Mouse (Mus musculus): Measurements from ENCODE around the gene Magee2. TPM values are rescaled to one million over a fixed set of nuclear protein-coding genes. Genes with fewer than 3 reads are reported as not detected.
A peak's percentile ranks its signal among the peaks of the same experiment; 100 is the strongest.
"Not testable (repeated sequence)": the region's sequence is repeated elsewhere in the genome, so short reads cannot be mapped to it uniquely, and the experiment has no call there.

Magee2 gene
- polyA plus RNA-seq (2017; shearing (Covaris generic)): not detected

- ATAC-seq: peak; percentile 40
These were observed at the start of gene Magee2 for GRCm38 (mm10) chrX:104856751-104857341. Magee2 (minus strand) TSS chrX:104857267.

GRCm38 (mm10) chrX:104853610-104854009 is 3.5 kb downstream of the Magee2 start:
- no peak for ATAC-seq

- not testable (repeated sequence) for ATAC-seq
These were observed 39.5 kb downstream of the Magee2 start for GRCm38 (mm10) chrX:104817583-104817982.

- ATAC-seq: not testable (repeated sequence)
These were observed 40.1 kb downstream of the Magee2 start for GRCm38 (mm10) chrX:104816987-104817386.

GRCm38 (mm10) chrX:104813704-104814103 is 43.4 kb downstream of the Magee2 start:
- ATAC-seq: peak; percentile 52

Other genes starting within 250 kb of the Magee2 start
- 1 to 10 TPM; 6.6 TPM for gene Zdhhc15, start 186.2 kb downstream of the Magee2 start, polyA plus RNA-seq (2017; shearing (Covaris generic))
- gene Pbdc1, start 222.5 kb upstream of the Magee2 start, polyA plus RNA-seq (2017; shearing (Covaris generic)): 10 to 100 TPM; 37.7 to 38.2 TPM

Measured in activated CD4-positive, CD25-positive, alpha-beta regulatory T cell, adult 4 months (primary cell).